Mouse (Mus musculus): ENCODE data around the gene Astl.

Astl gene

GRCm38 (mm10) chr2:127328090-127328851, 10.2 kb upstream of the Astl start:
- no peak for DNase-seq

DNA sequence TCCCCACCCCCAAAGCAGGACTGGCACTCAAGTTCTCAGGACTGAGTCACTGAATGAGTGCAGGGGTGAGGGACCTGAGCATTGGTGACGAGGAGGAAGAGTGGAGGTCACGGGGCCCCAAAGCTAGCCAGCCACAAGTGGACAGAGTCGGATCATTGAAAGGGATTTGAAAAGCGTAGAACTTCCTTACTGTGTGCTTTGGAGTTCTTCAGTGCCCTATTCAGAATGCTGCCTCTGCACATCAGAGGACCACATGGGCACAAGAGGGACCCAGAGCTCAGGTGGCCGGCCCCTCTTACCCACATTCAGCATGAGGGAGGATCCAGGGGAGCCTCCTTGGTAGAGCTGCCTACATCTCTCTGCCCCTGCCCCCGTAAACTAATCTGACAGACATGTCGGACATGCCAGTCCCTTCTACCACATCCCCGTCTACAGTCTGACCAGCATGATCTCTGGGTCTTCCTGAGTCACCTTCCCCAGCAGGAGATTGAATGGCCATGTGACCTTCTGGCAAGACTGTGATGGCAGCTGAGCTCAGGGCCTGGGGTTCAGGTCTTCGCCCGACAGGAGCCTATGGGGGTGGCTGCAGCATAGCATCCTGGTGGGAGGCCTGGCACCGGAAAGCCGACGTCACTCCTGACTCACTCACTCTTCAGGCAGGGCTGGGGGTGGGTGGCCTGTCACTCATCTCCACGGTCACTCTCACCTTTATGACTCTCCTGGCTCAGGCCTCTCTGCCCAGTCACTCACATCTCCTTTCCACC, 5.5 kb upstream of the Astl start:
- no peak for DNase-seq

GRCm38 (mm10) chr2:127333945-127334603, 4.4 kb upstream of the Astl start:
- no peak for DNase-seq

GRCm38 (mm10) chr2:127335078-127335541, 3.3 kb upstream of the Astl start:
- no peak for DNase-seq

GRCm38 (mm10) chr2:127335767-127336496, 2.5 kb upstream of the Astl start, which contains the start of gene Dusp2:
Gene Dusp2 (plus strand): TSS chr2:127336159.
- DNase-seq = peak; percentile 74

DNA sequence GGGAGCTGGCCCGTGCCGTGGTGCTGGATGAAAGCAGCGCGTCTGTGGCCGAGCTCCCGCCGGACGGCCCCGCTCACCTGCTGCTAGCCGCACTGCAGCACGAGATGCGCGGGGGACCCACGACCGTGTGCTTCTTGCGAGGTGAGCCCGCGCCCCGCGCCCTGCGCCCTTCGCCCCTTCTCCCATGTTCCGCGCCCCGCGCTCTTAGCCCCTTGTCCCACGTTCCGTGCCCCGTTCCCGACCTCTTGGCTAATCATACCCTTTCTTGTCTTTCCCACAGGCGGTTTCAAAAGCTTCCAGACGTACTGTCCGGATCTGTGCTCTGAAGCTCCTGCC, 2.0 kb upstream of the Astl start:
- no peak for DNase-seq

- no peak for DNase-seq
Observed at GRCm38 (mm10) chr2:127336885-127337284, 1.6 kb upstream of the Astl start.

DNA sequence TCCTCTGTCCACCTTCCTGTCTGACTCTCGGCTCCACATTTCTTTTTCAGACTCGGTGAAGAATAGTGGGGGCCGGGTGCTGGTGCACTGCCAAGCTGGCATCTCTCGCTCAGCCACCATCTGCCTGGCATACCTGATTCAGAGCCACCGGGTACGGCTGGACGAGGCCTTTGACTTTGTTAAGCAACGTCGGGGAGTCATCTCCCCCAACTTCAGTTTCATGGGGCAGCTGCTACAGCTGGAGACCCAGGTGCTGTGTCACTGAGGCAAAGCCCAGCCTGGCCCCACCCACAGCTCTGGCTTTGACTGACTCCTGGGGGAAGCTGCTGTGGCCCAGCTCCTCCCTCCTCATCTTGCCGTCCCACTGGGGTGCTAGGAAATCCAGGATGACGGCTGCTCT, 908 bp upstream of the Astl start:
- no peak for DNase-seq

GRCm38 (mm10) chr2:127338012-127338411, 427 bp upstream of the Astl start:
- no peak for DNase-seq

DNA sequence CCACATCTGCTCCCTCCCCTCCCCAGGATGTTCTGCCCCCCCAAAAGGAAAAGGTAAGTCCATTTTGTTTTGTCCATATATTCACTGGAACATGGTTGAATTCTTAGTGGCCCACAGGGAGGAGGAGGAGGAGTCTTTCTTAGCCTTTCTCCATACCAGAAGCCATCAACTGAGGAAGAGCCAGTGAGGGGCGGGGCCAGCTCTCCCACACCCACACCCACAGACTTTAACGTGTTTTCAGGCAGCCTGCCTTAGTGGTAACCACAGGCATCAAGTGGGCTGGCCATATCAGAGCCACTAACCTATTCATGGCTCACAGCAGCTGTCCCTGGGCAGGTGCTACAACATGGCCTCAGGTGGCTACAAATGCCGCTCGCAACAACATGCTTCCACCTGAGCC, 394 bp downstream of the Astl start:
- no peak for DNase-seq

- no peak for DNase-seq
Observed at GRCm38 (mm10) chr2:127339262-127339661, 823 bp downstream of the Astl start.

DNA sequence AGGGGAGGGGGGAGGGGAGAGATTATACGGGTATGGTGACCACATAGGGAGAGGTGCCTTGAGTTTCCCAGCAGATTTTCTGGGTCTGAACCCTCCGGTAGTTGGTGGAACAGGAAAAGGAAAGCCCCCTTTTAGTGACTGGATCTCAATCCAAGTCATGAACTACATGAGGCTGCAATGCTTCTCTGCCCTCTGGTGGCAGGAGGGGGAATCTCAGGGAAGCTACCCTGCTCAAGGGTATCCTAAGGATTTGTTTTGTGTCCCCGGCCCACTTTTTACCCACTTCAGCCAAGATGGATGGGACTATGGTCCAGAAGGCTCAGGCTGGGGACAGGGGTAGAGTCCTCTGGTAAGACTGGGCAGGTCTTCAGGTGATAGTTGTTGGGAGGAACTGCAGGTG, 2.7 kb downstream of the Astl start:
- DNase-seq = peak; percentile 52

DNA sequence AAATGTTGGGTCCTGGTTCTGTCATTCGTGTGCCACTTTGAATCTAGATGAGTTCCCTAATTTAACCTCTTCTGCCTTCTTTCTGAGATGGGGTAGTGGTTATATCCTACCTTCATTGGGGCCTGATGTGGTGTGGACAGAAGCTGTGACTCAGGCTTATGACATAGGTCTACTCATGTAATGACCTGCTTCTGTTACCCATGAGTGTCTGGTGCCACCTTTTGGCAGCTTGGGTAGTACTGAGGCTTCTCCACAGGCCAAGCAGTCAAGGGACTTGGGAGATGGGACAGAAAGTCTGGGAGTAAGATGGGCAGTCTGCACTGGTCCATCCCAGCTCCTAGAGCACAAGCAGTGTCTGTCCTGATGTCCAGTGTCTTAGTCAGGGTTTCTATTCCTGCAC, 7.9 kb downstream of the Astl start:
- DNase-seq = no peak

DNA sequence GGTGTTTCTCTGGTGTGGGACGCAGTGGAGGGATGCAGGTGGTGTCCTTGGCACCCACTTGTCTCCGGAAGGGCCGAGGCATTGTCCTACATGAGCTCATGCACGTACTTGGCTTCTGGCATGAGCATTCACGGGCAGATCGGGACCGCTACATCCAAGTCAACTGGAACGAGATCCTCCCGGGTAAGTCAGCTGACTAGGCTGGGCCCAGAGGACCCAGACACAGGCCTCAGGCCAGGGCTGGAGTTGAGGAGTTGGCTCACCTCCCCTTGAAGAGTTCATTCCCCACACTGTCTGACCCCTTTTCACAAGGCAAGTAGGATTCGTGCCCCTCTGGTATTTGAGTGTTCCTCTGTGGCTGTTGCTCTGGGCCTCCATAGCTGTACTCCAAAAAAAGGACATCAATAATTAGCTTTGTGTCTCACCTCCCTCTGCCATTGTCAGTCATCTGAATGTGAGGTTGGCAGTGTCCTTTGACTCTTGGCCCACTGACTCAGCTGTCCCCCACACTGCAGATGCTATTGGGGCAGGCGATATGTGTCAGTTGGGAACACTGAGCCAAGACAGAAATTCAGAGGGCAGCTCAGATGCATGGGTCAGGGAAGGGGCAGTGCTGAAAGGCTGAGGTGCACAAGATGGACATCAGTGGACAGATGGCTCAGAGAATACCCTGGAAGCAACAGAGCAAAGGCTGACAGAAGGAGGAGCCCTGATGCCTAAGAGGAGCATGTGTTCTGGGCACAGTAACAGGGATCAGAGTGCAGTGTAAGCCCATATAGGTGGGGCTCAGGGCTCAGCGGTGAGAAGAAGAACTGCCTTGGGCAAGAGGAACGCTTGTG, 8.9 kb downstream of the Astl start:
- no peak for DNase-seq

GRCm38 (mm10) chr2:127353881-127354280, 15.4 kb downstream of the Astl start:
- DNase-seq = no peak

DNA sequence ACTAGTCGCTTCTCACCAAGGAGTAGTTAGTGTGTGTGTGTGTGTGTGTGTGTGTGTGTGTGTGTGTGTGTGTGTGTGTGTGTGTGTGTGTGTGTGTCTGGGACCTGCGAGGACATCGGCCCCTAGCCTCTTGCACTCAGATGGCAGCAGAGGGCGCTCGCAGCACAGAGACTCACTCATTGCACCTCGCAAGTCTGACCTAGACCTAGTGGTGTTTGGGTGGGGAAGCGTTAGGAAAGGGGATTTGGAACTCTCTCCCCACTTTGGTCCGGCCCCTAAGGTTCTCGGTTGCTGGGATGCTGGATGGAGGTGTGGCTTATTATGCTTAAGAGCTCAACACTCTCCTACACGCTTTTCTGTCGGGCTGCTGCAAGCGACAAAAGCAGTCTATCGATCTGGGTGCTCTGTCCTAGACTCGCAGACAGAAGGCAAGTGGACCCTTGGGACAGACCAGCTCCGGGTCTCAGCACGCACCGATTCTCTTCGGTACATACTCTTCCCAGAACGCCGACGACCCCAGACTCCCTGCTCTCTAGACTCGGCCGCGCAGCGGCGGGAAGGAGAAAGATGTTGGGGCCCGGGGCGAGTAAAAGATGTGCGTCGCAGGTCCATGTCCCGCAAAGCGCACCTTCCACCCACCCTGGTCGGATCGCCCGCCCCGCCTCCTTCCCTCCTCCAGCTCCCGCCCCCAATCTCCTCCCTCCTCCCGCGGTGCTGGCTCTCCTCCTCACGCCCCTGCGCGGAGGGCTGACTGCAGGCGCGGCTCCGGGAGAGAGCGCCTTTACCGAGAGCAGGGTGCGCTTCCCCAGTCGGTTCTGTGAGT, 24.2 kb downstream of the Astl start, which contains the start of gene Adra2b:
Gene Adra2b, plus strand, starts transcription at position 750 of the 823 bp plus-strand sequence.
- peak; percentile 90 for DNase-seq

DNA sequence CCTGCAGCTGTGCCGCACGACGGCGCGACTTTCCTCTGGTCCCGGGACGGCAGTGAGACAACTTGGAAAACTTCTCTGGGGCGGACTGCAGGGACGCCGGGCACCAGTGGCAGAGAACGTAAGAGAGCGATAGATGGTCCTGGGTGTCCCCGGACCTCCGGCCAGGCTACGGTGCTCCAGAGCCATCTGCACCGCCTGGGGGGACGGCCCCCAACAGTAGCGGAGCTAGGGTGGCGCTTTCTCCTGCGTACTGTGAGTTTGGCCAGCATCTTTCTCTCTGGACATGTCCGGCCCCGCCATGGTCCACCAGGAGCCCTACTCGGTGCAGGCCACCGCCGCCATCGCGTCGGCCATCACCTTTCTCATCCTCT, 24.8 kb downstream of the Astl start:
- DNase-seq = no peak

- no peak for DNase-seq
Observed at GRCm38 (mm10) chr2:127363696-127364095, 25.3 kb downstream of the Astl start.

DNA sequence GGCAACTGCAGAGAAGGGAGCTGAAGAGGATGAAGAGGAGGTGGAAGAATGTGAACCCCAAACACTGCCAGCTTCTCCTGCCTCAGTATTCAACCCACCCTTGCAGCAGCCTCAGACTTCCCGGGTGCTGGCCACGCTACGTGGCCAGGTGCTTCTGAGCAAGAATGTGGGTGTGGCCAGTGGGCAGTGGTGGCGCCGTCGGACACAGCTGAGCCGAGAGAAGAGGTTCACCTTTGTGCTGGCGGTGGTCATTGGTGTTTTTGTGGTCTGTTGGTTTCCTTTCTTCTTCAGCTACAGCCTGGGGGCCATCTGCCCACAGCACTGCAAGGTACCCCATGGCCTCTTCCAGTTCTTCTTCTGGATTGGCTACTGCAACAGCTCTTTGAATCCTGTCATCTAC, 26.0 kb downstream of the Astl start:
- DNase-seq = no peak

- DNase-seq = no peak
Observed at GRCm38 (mm10) chr2:127367126-127367820, 28.8 kb downstream of the Astl start.
